Mouse (Mus musculus): Measurements from ENCODE around the gene Lgr4. TPM values are rescaled to one million over a fixed set of nuclear protein-coding genes. Genes with fewer than 3 reads are reported as not detected.

The Lgr4 gene
- polyA plus RNA-seq, 1 experiment from 2014 or later = 21.1 TPM

GRCm38 (mm10) chr2:110007423-110008267, 90.2 kb downstream of the Lgr4 start:
- WGBS = 90% methylated on average over 10 of the region's 10 CpGs
- H3K36me3 ChIP-seq = peaks cover 62% of the 10 kb centered on the region

GRCm38 (mm10) chr2:110009449-110009848, 92.0 kb downstream of the Lgr4 start:
- no peak overlapping the region for H3K4me3 ChIP-seq
- no peaks in the 10 kb centered on the region for H3K4me1 ChIP-seq
- no peak overlapping the region for H3K9ac ChIP-seq
- H3K27ac ChIP-seq = no peak overlapping the region
- H3K9me3 ChIP-seq = no peaks in the 10 kb centered on the region
- no peak overlapping the region for H3K4me2 ChIP-seq (replicated peaks)
- no peaks in the 10 kb centered on the region for H3K27me3 ChIP-seq
- ATAC-seq (ENCODE audit: low FRiP score, low read depth) = no peak
- peaks cover 68% of the 10 kb centered on the region for H3K36me3 ChIP-seq

More at GRCm38 (mm10) chr2:110007423-110008267, 90.2 kb downstream of the Lgr4 start:
- no peak for ATAC-seq (ENCODE audit: low FRiP score, low read depth)
- no peak overlapping the region for H3K9ac ChIP-seq
- no peaks in the 10 kb centered on the region for H3K9me3 ChIP-seq
- no peak overlapping the region for H3K4me3 ChIP-seq
- H3K27me3 ChIP-seq = no peaks in the 10 kb centered on the region
- H3K27ac ChIP-seq = no peak overlapping the region
- no peak overlapping the region for H3K4me2 ChIP-seq (replicated peaks)
- no peaks in the 10 kb centered on the region for H3K4me1 ChIP-seq

- no peak for ATAC-seq (ENCODE audit: low FRiP score, low read depth)
- H3K4me3 ChIP-seq = no peak overlapping the region
- H3K9ac ChIP-seq = no peak overlapping the region
- H3K27ac ChIP-seq = no peak overlapping the region
- WGBS = 90% methylated on average over 13 of the region's 13 CpGs
- no peaks in the 10 kb centered on the region for H3K9me3 ChIP-seq
- H3K4me2 ChIP-seq (replicated peaks) = no peak overlapping the region
- peaks cover 45% of the 10 kb centered on the region for H3K36me3 ChIP-seq
- H3K27me3 ChIP-seq = no peaks in the 10 kb centered on the region
- peaks cover 10% of the 10 kb centered on the region for H3K4me1 ChIP-seq
These were observed 94.8 kb downstream of the Lgr4 start for GRCm38 (mm10) chr2:110012184-110012725.

GRCm38 (mm10) chr2:110017087-110017486, 99.6 kb downstream of the Lgr4 start:
- Histone ChIP-seq H3K4me3 (peak overlapping the region; percentile 81), H3K27ac (no peak overlapping the region), H3K4me1 (peaks cover 37% of the 10 kb centered on the region), H3K9ac (peak overlapping the region; percentile 94), H3K27me3 (no peaks in the 10 kb centered on the region), H3K9me3 (no peaks in the 10 kb centered on the region), H3K4me2 (replicated peaks) (peak overlapping the region; percentile 80), H3K36me3 (peaks cover 24% of the 10 kb centered on the region)
- 43% methylated on average over 7 of the region's 7 CpGs for WGBS
- ATAC-seq (ENCODE audit: low FRiP score, low read depth) = no peak

- Histone ChIP-seq H3K4me1 (peaks cover 37% of the 10 kb centered on the region), H3K9ac (peak within 1 kb of the TSS; percentile 94), H3K9me3 (no peaks in the 10 kb centered on the region), H3K36me3 (peaks cover 24% of the 10 kb centered on the region), H3K4me3 (peak within 1 kb of the TSS; percentile 81), H3K27ac (peak within 1 kb of the TSS; percentile 84), H3K4me2 (replicated peaks) (peak within 1 kb of the TSS; percentile 80), H3K27me3 (no peaks in the 10 kb centered on the region)
- WGBS = under 1% methylated on average over 55 of the region's 55 CpGs
- peak; percentile 98 for ATAC-seq (ENCODE audit: low FRiP score, low read depth)
These were observed 100.4 kb downstream of the Lgr4 start, which contains the start of gene Ccdc34 for GRCm38 (mm10) chr2:110017616-110018505. TSS of gene Ccdc34 (plus strand) at chr2:110017817.

GRCm38 (mm10) chr2:110019656-110020055, 102.2 kb downstream of the Lgr4 start:
- H3K27me3 ChIP-seq = no peaks in the 10 kb centered on the region
- no peak for ATAC-seq (ENCODE audit: low FRiP score, low read depth)
- H3K4me2 ChIP-seq (replicated peaks) = peak overlapping the region; percentile 80
- H3K36me3 ChIP-seq = peaks cover 25% of the 10 kb centered on the region
- WGBS = 80% methylated on average over 4 of the region's 4 CpGs
- H3K9ac ChIP-seq = no peak overlapping the region
- H3K9me3 ChIP-seq = no peaks in the 10 kb centered on the region
- H3K4me1 ChIP-seq = peaks cover 37% of the 10 kb centered on the region
- no peak overlapping the region for H3K27ac ChIP-seq
- H3K4me3 ChIP-seq = peak overlapping the region; percentile 81; the same call in 1 of the 2 replicates

- Histone ChIP-seq H3K9ac (no peak overlapping the region), H3K27ac (no peak overlapping the region), H3K9me3 (no peaks in the 10 kb centered on the region), H3K4me2 (replicated peaks) (peak overlapping the region; percentile 80; the same call in 1 of the 2 replicates), H3K4me1 (peaks cover 34% of the 10 kb centered on the region), H3K4me3 (no peak overlapping the region), H3K36me3 (peaks cover 27% of the 10 kb centered on the region), H3K27me3 (no peaks in the 10 kb centered on the region)
- ATAC-seq (ENCODE audit: low FRiP score, low read depth) = no peak
- WGBS = 83% methylated on average over 1 of the region's 1 CpGs
These were observed 103.0 kb downstream of the Lgr4 start for GRCm38 (mm10) chr2:110020430-110020829.

- peaks cover 22% of the 10 kb centered on the region for H3K36me3 ChIP-seq
- H3K9me3 ChIP-seq = no peaks in the 10 kb centered on the region
These were observed 118.8 kb downstream of the Lgr4 start for GRCm38 (mm10) chr2:110036265-110036664.

GRCm38 (mm10) chr2:110036665-110037064, 119.2 kb downstream of the Lgr4 start:
- peak; percentile 50; the same call in 1 of the 2 replicates for ATAC-seq (ENCODE audit: low FRiP score, low read depth)
- H3K4me3 ChIP-seq = no peak overlapping the region
- peak overlapping the region; percentile 58; the same call in 1 of the 2 replicates for H3K27ac ChIP-seq
- H3K9me3 ChIP-seq = no peaks in the 10 kb centered on the region
- WGBS = 60% methylated on average over 4 of the region's 4 CpGs
- H3K4me1 ChIP-seq = peaks cover 43% of the 10 kb centered on the region
- no peaks in the 10 kb centered on the region for H3K27me3 ChIP-seq
- H3K9ac ChIP-seq = no peak overlapping the region
- H3K4me2 ChIP-seq (replicated peaks) = no peak overlapping the region
- peaks cover 24% of the 10 kb centered on the region for H3K36me3 ChIP-seq

More at GRCm38 (mm10) chr2:110036265-110036664, 118.8 kb downstream of the Lgr4 start:
- 19% methylated on average over 4 of the region's 4 CpGs for WGBS
- Histone ChIP-seq H3K27me3 (no peaks in the 10 kb centered on the region), H3K4me2 (replicated peaks) (no peak overlapping the region), H3K9ac (no peak overlapping the region), H3K4me1 (peaks cover 43% of the 10 kb centered on the region), H3K27ac (no peak overlapping the region; the same call in 1 of the 2 replicates), H3K4me3 (no peak overlapping the region)
- ATAC-seq (ENCODE audit: low FRiP score, low read depth) = peak; percentile 28; the same call in 1 of the 2 replicates

GRCm38 (mm10) chr2:110037221-110037620, 119.8 kb downstream of the Lgr4 start:
- ATAC-seq (ENCODE audit: low FRiP score, low read depth) = no peak
- Histone ChIP-seq H3K4me3 (no peak overlapping the region), H3K27ac (peak overlapping the region; percentile 58; the same call in 1 of the 2 replicates), H3K36me3 (peaks cover 25% of the 10 kb centered on the region), H3K4me1 (peaks cover 43% of the 10 kb centered on the region), H3K27me3 (no peaks in the 10 kb centered on the region), H3K9ac (no peak overlapping the region), H3K9me3 (no peaks in the 10 kb centered on the region), H3K4me2 (replicated peaks) (no peak overlapping the region)
- 88% methylated on average over 2 of the region's 2 CpGs for WGBS

- H3K4me1 ChIP-seq = peaks cover 40% of the 10 kb centered on the region
- no peak overlapping the region for H3K4me3 ChIP-seq
- no peak overlapping the region for H3K9ac ChIP-seq
- H3K27me3 ChIP-seq = no peaks in the 10 kb centered on the region
- peaks cover 15% of the 10 kb centered on the region for H3K36me3 ChIP-seq
- H3K27ac ChIP-seq = no peak overlapping the region
- H3K4me2 ChIP-seq (replicated peaks) = no peak overlapping the region
- 76% methylated on average over 5 of the region's 5 CpGs for WGBS
- H3K9me3 ChIP-seq = no peaks in the 10 kb centered on the region
- ATAC-seq (ENCODE audit: low FRiP score, low read depth) = 0 out of 2 replicates have a peak, but pooled peaks have one; percentile 25
These were observed 120.9 kb downstream of the Lgr4 start for GRCm38 (mm10) chr2:110038341-110038740.
